Mouse (Mus musculus) layer of hippocampus, adult 9-11 months (tissue): ENCODE results near the gene Ctag2.

Source experiments
- DNase-seq: peaks from one replicate; pipeline ENCODE4 v3.0.0; 2022

Gene Ctag2

GRCm38 (mm10) chrX:65047344-65047743, at the start of gene Ctag2:
TSS of gene Ctag2 (plus strand) at chrX:65047644.
- DNase-seq, result no peak
